Mouse (Mus musculus) forebrain, embryonic 16.5 days (tissue): ENCODE results near the gene Cntnap2. TPM values are rescaled to one million over a fixed set of nuclear protein-coding genes. Genes with fewer than 3 reads are reported as not detected.
"Not testable (repeated sequence)": the region's sequence is repeated elsewhere in the genome, so short reads cannot be mapped to it uniquely, and the experiment has no call there.

Source experiments
- ATAC-seq: fragments of 200-750 bp; cut with Nextera tagmentation; 2 replicates; pipeline ENCODE4 v1.8.0; 2017; ENCODE audit warnings: mild to moderate bottlenecking, moderate library complexity
- H3K27ac ChIP-seq: fragments of 300-500 bp; sonication (generic); 2 replicates; pipeline ENCODE4 v1.5.1; 2014; ENCODE audit warnings: low read length, control low read depth
- H3K27me3 ChIP-seq: fragments of 300-500 bp; sonication (generic); replicated peaks from 2 replicates; pipeline ENCODE4 v1.6.1; 2014; ENCODE audit warnings: low read length; ENCODE audit not compliant: control insufficient read depth, insufficient read depth
- H3K36me3 ChIP-seq: fragments of 300-500 bp; sonication (generic); 2 replicates; pipeline ENCODE4 v1.6.1; 2014; ENCODE audit not compliant: control insufficient read depth, insufficient read depth
- H3K4me1 ChIP-seq: fragments of 300-500 bp; sonication (generic); replicated peaks from 2 replicates; pipeline ENCODE4 v1.6.1; 2014; ENCODE audit warnings: low read length; ENCODE audit not compliant: control insufficient read depth, insufficient read depth
- H3K4me2 ChIP-seq: fragments of 300-500 bp; sonication (generic); 2 replicates; pipeline ENCODE4 v1.6.1; 2014; ENCODE audit warnings: mild to moderate bottlenecking, low read length, control low read depth
- H3K4me3 ChIP-seq: fragments of 300-500 bp; sonication (generic); replicated peaks from 2 replicates; pipeline ENCODE4 v1.5.1; 2014; ENCODE audit warnings: mild to moderate bottlenecking, low read length, control low read depth
- H3K9ac ChIP-seq: fragments of 300-500 bp; sonication (generic); replicated peaks from 2 replicates; pipeline ENCODE4 v1.6.1; 2014; ENCODE audit warnings: low read depth, low read length, control low read depth
- H3K9me3 ChIP-seq: fragments of 300-500 bp; sonication (generic); 2 replicates; pipeline ENCODE4 v1.6.1; 2016; ENCODE audit warnings: low read length; ENCODE audit not compliant: control insufficient read depth
- WGBS: fragments of 180-500 bp; shearing (Covaris S2); extraction: QIAGEN DNeasy Blood & Tissue Kit; methylation state at CpG from one replicate; pipeline ENCODE4 v1.1.7; 2014; 5-methylcytosine and 5-hydroxymethylcytosine counted together
- polyA plus RNA-seq: library from polyadenylated mRNA; unstranded; fragments of >200 nt; fragmentation: Nextera tagmentation; extraction: Ambion mirVana; gene quantifications from 2 replicates; pipeline ENCODE4 v1.2.1, GENCODE M21; 2015

Cntnap2 gene
- polyA plus RNA-seq, 1 experiment from 2014 or later: 72.7 TPM

DNA sequence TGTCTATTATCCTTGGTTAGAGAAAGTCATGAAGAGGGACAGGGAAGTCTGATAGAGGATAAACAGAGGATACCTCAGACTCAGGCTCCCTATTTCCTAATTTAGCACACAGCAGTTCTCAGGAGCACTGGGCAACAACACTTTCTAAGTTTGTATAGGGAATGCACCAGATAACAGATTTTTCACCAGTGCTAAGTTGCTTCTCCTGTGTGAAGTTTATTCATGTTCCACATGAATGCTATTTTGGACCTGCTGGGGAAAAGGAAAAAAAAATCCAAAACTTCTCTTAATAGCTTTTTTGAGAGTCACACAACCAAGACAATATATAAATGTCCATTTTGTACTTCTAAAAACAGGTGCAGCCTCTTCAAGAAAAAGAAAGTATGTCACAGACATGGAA lies 1361.2 kb downstream of the Cntnap2 start:
- Histone ChIP-seq H3K36me3 (no peaks in the 10 kb centered on the region), H3K9me3 (no peaks in the 10 kb centered on the region), H3K4me2 (no peak overlapping the region), H3K27me3 (no peaks in the 10 kb centered on the region), H3K9ac (no peak overlapping the region), H3K4me3 (no peak overlapping the region), H3K4me1 (no peaks in the 10 kb centered on the region), H3K27ac (no peak overlapping the region)
- no peak for ATAC-seq

DNA sequence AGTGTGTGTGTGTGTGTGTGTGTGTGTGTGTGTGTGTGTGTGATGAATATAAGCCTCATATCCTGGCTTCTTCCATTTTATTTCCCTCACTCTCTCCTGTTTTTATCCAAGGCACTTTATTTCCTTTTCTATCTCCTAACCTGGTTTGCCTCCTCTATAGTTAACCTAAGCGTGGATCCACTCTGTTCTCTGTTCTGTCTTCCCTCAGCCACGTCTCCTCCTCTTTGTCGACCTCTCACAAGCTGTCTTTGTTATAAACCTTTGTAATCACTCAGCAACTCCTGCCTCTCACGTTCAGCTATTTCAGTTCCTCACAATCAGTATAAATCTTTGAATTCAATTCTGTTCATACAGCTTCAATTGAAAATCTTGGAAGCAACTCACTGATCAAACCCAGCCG lies 1369.1 kb downstream of the Cntnap2 start:
- Histone ChIP-seq H3K4me3 (no peak overlapping the region), H3K27ac (no peak overlapping the region), H3K36me3 (no peaks in the 10 kb centered on the region), H3K4me1 (no peaks in the 10 kb centered on the region), H3K9me3 (no peaks in the 10 kb centered on the region), H3K9ac (no peak overlapping the region), H3K27me3 (no peaks in the 10 kb centered on the region), H3K4me2 (no peak overlapping the region)
- no peak for ATAC-seq
- 40% methylated on average over 5 of the region's 5 CpGs for WGBS

- Histone ChIP-seq H3K27me3 (no peaks in the 10 kb centered on the region), H3K36me3 (no peaks in the 10 kb centered on the region), H3K9ac (no peak overlapping the region), H3K4me3 (no peak overlapping the region), H3K27ac (no peak overlapping the region), H3K4me2 (no peak overlapping the region), H3K9me3 (no peaks in the 10 kb centered on the region), H3K4me1 (no peaks in the 10 kb centered on the region)
- 93% methylated on average over 2 of the region's 2 CpGs for WGBS
- no peak for ATAC-seq
Observed at GRCm38 (mm10) chr6:46450917-46451638, 1391.9 kb downstream of the Cntnap2 start.

DNA sequence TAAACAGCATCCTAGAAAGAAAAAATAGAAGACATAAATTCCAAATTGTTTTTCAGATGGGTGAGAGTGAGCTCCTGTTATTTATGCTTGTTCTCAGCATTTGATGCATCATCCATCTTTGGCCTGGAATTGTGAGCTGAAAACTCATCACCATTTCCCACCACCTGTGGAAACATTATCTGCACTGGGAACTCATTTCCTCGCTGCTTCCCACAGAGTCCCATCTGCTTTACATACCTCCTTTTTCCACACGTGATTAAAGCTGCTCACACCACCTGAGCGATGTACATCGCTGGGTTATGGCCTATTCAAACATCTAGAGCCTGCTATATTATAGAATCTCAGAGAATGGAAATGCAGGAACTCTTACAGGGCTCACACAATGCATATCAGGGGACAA lies 1413.5 kb downstream of the Cntnap2 start:
- Histone ChIP-seq H3K27ac (no peak overlapping the region), H3K9me3 (no peaks in the 10 kb centered on the region), H3K4me3 (no peak overlapping the region), H3K27me3 (no peaks in the 10 kb centered on the region), H3K36me3 (no peaks in the 10 kb centered on the region), H3K9ac (no peak overlapping the region), H3K4me1 (no peaks in the 10 kb centered on the region), H3K4me2 (no peak overlapping the region)
- WGBS: 80% methylated on average over 4 of the region's 4 CpGs
- ATAC-seq: no peak

GRCm38 (mm10) chr6:46484392-46484791 lies 1425.2 kb downstream of the Cntnap2 start:
- Histone ChIP-seq H3K4me1 (no peaks in the 10 kb centered on the region), H3K27me3 (no peaks in the 10 kb centered on the region), H3K27ac (no peak overlapping the region), H3K4me3 (no peak overlapping the region), H3K36me3 (no peaks in the 10 kb centered on the region), H3K4me2 (no peak overlapping the region), H3K9ac (no peak overlapping the region), H3K9me3 (no peaks in the 10 kb centered on the region)
- ATAC-seq: no peak
- WGBS: 60% methylated on average over 3 of the region's 3 CpGs

GRCm38 (mm10) chr6:46502786-46503185 lies 1443.6 kb downstream of the Cntnap2 start:
- no peaks in the 10 kb centered on the region for H3K27me3 ChIP-seq
- H3K27ac ChIP-seq: no peak overlapping the region
- H3K4me2 ChIP-seq: no peak overlapping the region
- no peaks in the 10 kb centered on the region for H3K36me3 ChIP-seq
- no peak overlapping the region for H3K4me3 ChIP-seq
- no peaks in the 10 kb centered on the region for H3K9me3 ChIP-seq
- 65% methylated on average over 1 of the region's 1 CpGs for WGBS
- no peak overlapping the region for H3K9ac ChIP-seq
- ATAC-seq: no peak
- H3K4me1 ChIP-seq: no peaks in the 10 kb centered on the region

GRCm38 (mm10) chr6:46512841-46513240 lies 1453.7 kb downstream of the Cntnap2 start:
- H3K9me3 ChIP-seq: no peaks in the 10 kb centered on the region
- no peak overlapping the region for H3K4me2 ChIP-seq
- H3K9ac ChIP-seq: no peak overlapping the region
- H3K4me1 ChIP-seq: no peaks in the 10 kb centered on the region
- 82% methylated on average over 1 of the region's 1 CpGs for WGBS
- ATAC-seq: no peak
- no peak overlapping the region for H3K27ac ChIP-seq
- no peak overlapping the region for H3K4me3 ChIP-seq
- no peaks in the 10 kb centered on the region for H3K27me3 ChIP-seq
- H3K36me3 ChIP-seq: no peaks in the 10 kb centered on the region

DNA sequence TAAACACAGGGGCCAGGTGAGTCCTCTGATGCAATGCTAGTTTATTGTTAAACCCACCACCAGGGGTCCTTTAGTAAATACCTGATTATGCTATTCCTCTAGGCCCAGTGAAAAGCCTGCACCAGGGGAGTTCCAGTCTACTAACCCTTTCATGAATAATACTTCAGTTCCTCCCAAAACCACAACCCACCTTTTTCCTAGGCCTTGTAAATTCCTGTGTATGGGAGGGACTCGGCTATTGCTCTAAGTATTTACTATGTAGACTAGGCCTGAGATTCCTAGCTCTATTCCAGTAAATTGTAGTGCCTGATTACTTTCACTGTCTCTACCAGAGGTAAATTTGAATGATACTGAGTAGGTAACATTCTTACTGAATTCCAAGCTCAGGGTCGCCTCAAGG lies 1478.4 kb downstream of the Cntnap2 start:
- H3K4me3 ChIP-seq, H3K4me2 ChIP-seq, ATAC-seq, H3K27me3 ChIP-seq, H3K36me3 ChIP-seq, H3K9ac ChIP-seq, H3K27ac ChIP-seq, H3K9me3 ChIP-seq, H3K4me1 ChIP-seq: not testable (repeated sequence)
- WGBS: 90% methylated on average over 2 of the region's 2 CpGs

DNA sequence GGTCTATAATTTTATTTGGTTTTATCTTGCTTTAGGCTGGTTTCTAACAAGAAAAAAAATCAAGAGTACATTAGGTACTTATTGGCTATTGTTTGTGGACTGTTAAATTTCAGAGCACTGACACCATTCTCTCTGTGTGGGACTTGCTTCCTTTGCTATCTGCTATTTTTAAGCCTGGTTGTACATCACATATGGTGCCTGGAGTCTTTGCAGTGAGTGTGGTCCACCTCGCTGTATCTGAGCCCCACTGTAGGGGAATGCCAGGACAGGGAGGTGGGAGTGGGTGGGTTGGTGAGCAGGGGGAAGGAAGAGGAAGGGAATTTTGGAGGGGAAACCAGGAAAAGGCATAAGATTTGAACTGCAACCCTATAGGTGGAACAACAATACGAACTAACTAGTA lies 1504.3 kb downstream of the Cntnap2 start:
- H3K36me3 ChIP-seq: no peaks in the 10 kb centered on the region
- H3K4me1 ChIP-seq: no peaks in the 10 kb centered on the region
- no peaks in the 10 kb centered on the region for H3K27me3 ChIP-seq
- no peak overlapping the region for H3K4me2 ChIP-seq
- H3K9ac ChIP-seq: no peak overlapping the region
- WGBS: 84% methylated on average over 2 of the region's 2 CpGs
- ATAC-seq: no peak
- H3K9me3 ChIP-seq: no peaks in the 10 kb centered on the region
- no peak overlapping the region for H3K27ac ChIP-seq
- no peak overlapping the region for H3K4me3 ChIP-seq

DNA sequence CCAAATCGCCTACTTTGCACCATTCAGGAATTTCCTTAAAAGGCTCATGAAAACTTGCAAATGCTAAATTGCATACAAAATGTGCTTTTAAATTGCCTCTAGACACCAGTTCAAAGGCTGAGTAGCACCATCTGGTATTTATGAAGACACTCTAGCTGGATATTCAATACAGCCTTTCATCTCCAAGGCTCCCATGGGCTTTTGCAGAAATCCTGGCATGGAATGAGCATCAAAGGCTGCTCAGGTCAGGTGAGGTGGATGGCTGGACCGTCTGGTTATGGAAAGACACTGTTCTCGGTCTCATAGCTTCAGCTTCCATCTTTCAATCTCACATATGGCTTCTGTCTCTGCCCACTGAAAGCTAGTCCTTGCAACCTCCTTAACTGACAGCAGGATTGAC lies 1515.9 kb downstream of the Cntnap2 start:
- H3K4me1 ChIP-seq: no peaks in the 10 kb centered on the region
- no peak for ATAC-seq
- H3K4me2 ChIP-seq: no peak overlapping the region
- no peak overlapping the region for H3K4me3 ChIP-seq
- no peaks in the 10 kb centered on the region for H3K9me3 ChIP-seq
- WGBS: 62% methylated on average over 3 of the region's 3 CpGs
- H3K36me3 ChIP-seq: no peaks in the 10 kb centered on the region
- no peak overlapping the region for H3K9ac ChIP-seq
- H3K27ac ChIP-seq: no peak overlapping the region
- H3K27me3 ChIP-seq: no peaks in the 10 kb centered on the region
